Mouse (Mus musculus) lung, postnatal 0 days (tissue): ENCODE measurements at regions not wholly inside any gene's neighbourhood (a gene's known extent, or its start where the extent isn't known, plus 50 kb on each side); places are given as distances from the start of the nearest gene placed in this dataset.
A peak's percentile ranks its signal among the peaks of the same experiment; 100 is the strongest.

Experiments used
- ATAC-seq: fragments of 200-750 bp; cut with Nextera tagmentation; 2 replicates; pipeline ENCODE4 v1.8.0; 2017; ENCODE audit warnings: moderate library complexity
- DNase-seq: peaks from one replicate; pipeline ENCODE4 v3.0.0-alpha.2; 2016; ENCODE audit warnings: low spot score
- H3K27ac ChIP-seq: fragments of 300-500 bp; sonication (generic); 2 replicates; pipeline ENCODE4 v1.5.1; 2014; ENCODE audit warnings: antibody characterized with exemption, mild to moderate bottlenecking, low read length, mixed read lengths
- H3K27me3 ChIP-seq: fragments of 300-500 bp; sonication (generic); replicated peaks from 2 replicates; pipeline ENCODE4 v1.6.1; 2014; ENCODE audit warnings: low read length, mixed read lengths; ENCODE audit not compliant: insufficient read depth
- H3K36me3 ChIP-seq: fragments of 300-500 bp; sonication (generic); 2 replicates; pipeline ENCODE4 v1.6.1; 2014; ENCODE audit warnings: low read length, mixed read lengths; ENCODE audit not compliant: insufficient read depth
- H3K4me1 ChIP-seq: fragments of 300-500 bp; sonication (generic); 2 replicates; pipeline ENCODE4 v1.6.1; 2014; ENCODE audit warnings: antibody characterized with exemption, low read depth, low read length, mixed read lengths; ENCODE audit not compliant: insufficient read depth
- H3K4me2 ChIP-seq: fragments of 300-500 bp; sonication (generic); replicated peaks from 2 replicates; pipeline ENCODE4 v1.6.1; 2014; ENCODE audit warnings: low read depth, mild to moderate bottlenecking, low read length, moderate library complexity, mixed read lengths
- H3K4me3 ChIP-seq: fragments of 300-500 bp; sonication (generic); 2 replicates; pipeline ENCODE4 v1.5.1; 2014; ENCODE audit warnings: low read depth, low read length
- H3K9ac ChIP-seq: fragments of 300-500 bp; sonication (generic); replicated peaks from 2 replicates; pipeline ENCODE4 v1.6.1; 2014; ENCODE audit warnings: low read depth, mild to moderate bottlenecking
- H3K9me3 ChIP-seq: fragments of 300-500 bp; sonication (generic); 2 replicates; pipeline ENCODE4 v1.6.1; 2016; ENCODE audit warnings: low read length, mixed read lengths
- CTCF ChIP-seq: IDR thresholded peaks from 2 replicates; pipeline ENCODE4 v1.5.1; 2016; ENCODE audit warnings: antibody characterized with exemption, mild to moderate bottlenecking
- EP300 ChIP-seq: IDR thresholded peaks from 2 replicates; pipeline ENCODE4 v1.6.1; 2016; ENCODE audit warnings: antibody characterized with exemption, mild to moderate bottlenecking, control low read depth
- WGBS: fragments of 180-500 bp; shearing (Covaris S2); extraction: QIAGEN DNeasy Blood & Tissue Kit; methylation state at CpG from one replicate; pipeline ENCODE4 v1.1.7; 2014; 5-methylcytosine and 5-hydroxymethylcytosine counted together

DNA sequence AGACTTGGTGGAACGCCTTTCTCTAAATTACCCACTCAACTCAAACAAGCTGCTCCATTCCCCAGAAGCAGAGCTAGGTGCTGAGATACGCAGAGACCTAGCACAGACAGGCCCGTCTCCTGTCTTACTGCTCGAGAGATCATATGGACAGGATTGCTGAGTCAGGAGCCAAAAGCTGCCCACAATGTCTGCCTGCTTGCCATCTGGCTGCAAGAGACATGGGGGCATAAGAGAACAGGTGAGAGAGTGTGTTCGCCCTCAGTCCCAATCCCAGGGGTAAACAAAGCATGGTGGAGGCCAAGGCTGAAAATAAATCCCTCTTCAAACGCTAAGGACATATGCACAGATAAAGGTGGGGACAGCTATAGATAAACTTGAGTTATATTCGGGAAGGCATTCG is 234.0 kb upstream of the Ppargc1a start:
- 75% methylated on average over 8 of the region's 8 CpGs for WGBS
- Histone ChIP-seq H3K36me3 (no peaks in the 10 kb centered on the region), H3K4me1 (no peaks in the 10 kb centered on the region), H3K4me2 (no peak overlapping the region), H3K27me3 (no peaks in the 10 kb centered on the region), H3K9me3 (no peaks in the 10 kb centered on the region), H3K9ac (no peak overlapping the region), H3K4me3 (no peak overlapping the region), H3K27ac (no peak overlapping the region)
- ATAC-seq = no peak
- no peak for DNase-seq
- no peak for TF ChIP-seq CTCF
- no peak for TF ChIP-seq EP300

DNA sequence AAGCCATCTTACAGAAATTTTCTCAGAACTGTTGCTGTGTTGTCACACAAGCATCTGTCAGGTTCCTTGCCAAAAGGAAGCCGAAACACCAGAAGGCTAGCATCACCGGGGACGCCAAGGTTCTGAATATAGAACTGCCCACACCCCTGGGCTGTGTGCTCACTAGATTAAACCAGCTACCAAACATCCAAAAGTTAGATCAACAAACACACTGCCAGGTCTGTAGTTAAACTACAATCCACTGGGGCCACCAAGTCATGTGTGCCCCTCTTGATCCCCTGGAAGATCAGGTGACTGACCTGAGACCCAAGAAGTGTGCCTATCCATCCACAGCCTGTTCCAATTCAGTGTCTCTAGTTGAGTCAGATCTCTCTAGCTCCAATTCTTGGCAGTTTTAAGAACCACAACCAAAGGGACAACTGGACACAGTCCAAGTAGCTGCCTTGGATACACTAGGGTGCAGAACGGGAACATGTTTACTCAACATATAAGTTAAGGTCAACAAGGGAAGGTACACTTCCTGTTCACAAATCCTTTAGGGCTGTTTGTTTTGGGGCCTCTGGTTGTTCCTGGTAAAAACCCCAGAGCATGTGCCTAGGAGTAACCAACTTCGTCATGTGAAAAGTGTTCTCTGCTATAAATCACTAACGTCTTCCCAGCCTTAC is 232.0 kb upstream of the Ppargc1a start:
- ATAC-seq (peak; percentile 48; the same call in 1 of the 2 replicates), DNase-seq (peak; percentile 48)
- no peak overlapping the region for H3K4me3 ChIP-seq
- H3K4me2 ChIP-seq = no peak overlapping the region
- no peak overlapping the region for H3K9ac ChIP-seq
- H3K36me3 ChIP-seq = no peaks in the 10 kb centered on the region
- WGBS = 48% methylated on average over 6 of the region's 6 CpGs
- no peaks in the 10 kb centered on the region for H3K9me3 ChIP-seq
- TF ChIP-seq EP300 (no peak), CTCF (no peak)
- no peaks in the 10 kb centered on the region for H3K4me1 ChIP-seq
- no peaks in the 10 kb centered on the region for H3K27me3 ChIP-seq
- no peak overlapping the region for H3K27ac ChIP-seq

DNA sequence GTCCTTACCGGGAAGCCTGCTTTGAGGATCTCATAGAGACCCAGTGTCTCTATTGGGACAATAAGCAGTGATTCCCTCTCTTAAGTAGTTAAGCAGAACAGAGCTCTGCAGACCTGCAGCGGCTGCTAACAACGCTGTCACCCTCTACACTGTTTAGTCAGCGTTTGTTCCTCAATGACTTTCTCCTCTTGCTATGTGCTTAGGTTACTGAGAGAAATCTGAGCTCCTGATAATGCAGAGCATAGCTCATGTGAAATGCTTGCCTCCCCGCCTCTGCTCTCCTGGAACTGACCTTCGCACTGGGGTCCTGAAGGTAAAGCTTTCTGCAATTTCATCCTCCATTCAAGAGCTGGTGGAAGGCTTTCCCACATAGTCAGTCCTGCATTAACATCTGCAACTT is 226.6 kb upstream of the Ppargc1a start:
- no peaks in the 10 kb centered on the region for H3K36me3 ChIP-seq
- ATAC-seq (no peak), DNase-seq (no peak)
- H3K27ac ChIP-seq = no peak overlapping the region
- no peak overlapping the region for H3K9ac ChIP-seq
- H3K27me3 ChIP-seq = no peaks in the 10 kb centered on the region
- H3K4me2 ChIP-seq = no peak overlapping the region
- no peak for TF ChIP-seq CTCF
- no peak for TF ChIP-seq EP300
- no peaks in the 10 kb centered on the region for H3K4me1 ChIP-seq
- 40% methylated on average over 6 of the region's 6 CpGs for WGBS
- no peak overlapping the region for H3K4me3 ChIP-seq
- no peaks in the 10 kb centered on the region for H3K9me3 ChIP-seq

DNA sequence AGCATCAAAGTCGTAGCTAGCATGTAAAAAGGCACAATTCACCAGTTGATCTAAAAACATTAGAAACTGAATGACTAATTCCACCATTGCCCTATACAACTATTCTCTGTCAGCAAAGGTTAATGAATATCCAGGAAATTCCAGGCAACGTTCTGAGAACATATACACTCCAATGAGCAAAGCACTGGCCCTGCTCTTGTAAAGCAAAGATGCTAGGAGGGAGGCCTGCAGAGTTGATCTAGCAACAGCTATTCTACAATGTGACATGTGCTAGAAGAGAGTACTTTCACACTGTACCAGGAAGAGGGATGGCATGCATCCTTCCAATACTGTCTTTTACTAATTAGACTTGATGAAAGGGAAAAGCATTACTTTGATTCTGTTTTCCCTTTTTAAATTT is 225.4 kb upstream of the Ppargc1a start:
- no peaks in the 10 kb centered on the region for H3K27me3 ChIP-seq
- ATAC-seq (no peak), DNase-seq (no peak)
- no peak overlapping the region for H3K4me3 ChIP-seq
- no peak overlapping the region for H3K27ac ChIP-seq
- H3K4me1 ChIP-seq = no peaks in the 10 kb centered on the region
- no peak overlapping the region for H3K9ac ChIP-seq
- TF ChIP-seq CTCF = no peak
- TF ChIP-seq EP300 = no peak
- no peaks in the 10 kb centered on the region for H3K36me3 ChIP-seq
- no peaks in the 10 kb centered on the region for H3K9me3 ChIP-seq
- 43% methylated on average over 2 of the region's 2 CpGs for WGBS
- no peak overlapping the region for H3K4me2 ChIP-seq

DNA sequence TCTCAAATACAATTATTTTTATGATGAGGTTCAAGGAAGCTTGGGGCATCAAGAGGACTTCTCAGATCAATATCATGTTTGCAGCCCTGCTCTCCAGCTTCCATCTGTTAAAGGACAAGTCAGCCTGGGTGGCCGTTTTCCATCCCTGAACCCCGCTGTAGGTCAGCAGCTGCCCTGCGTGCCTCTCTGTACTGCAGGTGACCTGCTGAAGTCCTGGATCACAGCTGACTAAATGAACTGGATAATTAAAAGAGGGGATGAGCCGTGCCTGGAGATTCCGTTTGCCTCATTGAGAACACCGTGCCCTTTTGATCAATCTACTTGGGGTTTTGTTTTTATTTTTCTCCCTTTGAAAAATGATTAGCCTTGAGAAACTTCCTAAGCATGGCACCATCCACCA is 221.2 kb upstream of the Ppargc1a start:
- no peak overlapping the region for H3K9ac ChIP-seq
- no peaks in the 10 kb centered on the region for H3K27me3 ChIP-seq
- H3K4me3 ChIP-seq = no peak overlapping the region
- H3K4me1 ChIP-seq = no peaks in the 10 kb centered on the region
- H3K27ac ChIP-seq = no peak overlapping the region
- 71% methylated on average over 6 of the region's 6 CpGs for WGBS
- ATAC-seq = no peak
- TF ChIP-seq EP300 (no peak), CTCF (no peak)
- DNase-seq = no peak
- no peak overlapping the region for H3K4me2 ChIP-seq
- H3K36me3 ChIP-seq = no peaks in the 10 kb centered on the region
- no peaks in the 10 kb centered on the region for H3K9me3 ChIP-seq

DNA sequence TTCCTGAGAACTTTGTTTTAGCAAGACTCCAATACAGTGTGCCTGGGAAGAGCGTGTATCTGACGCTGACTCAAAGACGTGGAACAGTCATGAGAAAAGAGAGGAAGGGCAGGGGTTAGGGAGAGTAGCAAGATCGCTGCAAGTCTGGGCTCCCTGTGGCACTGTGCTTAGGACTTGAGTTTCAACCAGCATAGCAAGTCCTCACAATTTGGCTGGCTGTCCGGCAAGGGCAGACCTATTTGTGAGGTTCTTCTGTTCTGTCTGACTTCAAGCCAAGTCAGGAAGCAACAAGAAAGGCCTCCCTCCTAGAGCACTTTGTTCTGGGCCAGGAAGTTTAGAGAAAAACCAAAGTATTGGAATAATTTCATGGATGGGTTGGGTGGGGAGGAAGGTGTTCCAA is 216.0 kb upstream of the Ppargc1a start:
- no peak overlapping the region for H3K27ac ChIP-seq
- no peak for TF ChIP-seq CTCF
- TF ChIP-seq EP300 = no peak
- 62% methylated on average over 5 of the region's 5 CpGs for WGBS
- no peaks in the 10 kb centered on the region for H3K27me3 ChIP-seq
- H3K4me1 ChIP-seq = no peaks in the 10 kb centered on the region
- DNase-seq (no peak), ATAC-seq (no peak)
- no peaks in the 10 kb centered on the region for H3K9me3 ChIP-seq
- no peak overlapping the region for H3K4me2 ChIP-seq
- H3K4me3 ChIP-seq = no peak overlapping the region
- H3K9ac ChIP-seq = no peak overlapping the region
- H3K36me3 ChIP-seq = no peaks in the 10 kb centered on the region

DNA sequence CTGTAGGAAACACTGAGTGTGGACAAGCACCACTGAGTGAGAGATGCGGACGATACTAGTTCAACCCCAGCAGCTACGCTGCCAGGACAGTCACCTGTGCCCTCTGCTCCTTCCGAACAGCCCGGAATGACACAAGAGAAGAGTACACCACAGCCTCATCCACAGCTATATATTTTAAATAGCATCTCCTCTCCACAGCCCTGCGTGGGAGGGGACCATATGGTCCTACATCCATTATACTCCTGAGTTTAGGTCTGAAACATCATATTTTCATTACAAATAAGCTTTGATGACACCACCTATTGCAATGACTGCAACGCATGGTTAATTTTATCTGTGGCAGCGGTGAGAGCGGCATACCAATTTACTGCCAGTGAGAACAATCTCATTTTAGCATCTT is 215.6 kb upstream of the Ppargc1a start:
- Histone ChIP-seq H3K27me3 (no peaks in the 10 kb centered on the region), H3K4me1 (no peaks in the 10 kb centered on the region), H3K9me3 (no peaks in the 10 kb centered on the region), H3K4me2 (no peak overlapping the region), H3K9ac (no peak overlapping the region), H3K36me3 (no peaks in the 10 kb centered on the region), H3K27ac (no peak overlapping the region), H3K4me3 (no peak overlapping the region)
- no peak for TF ChIP-seq EP300
- TF ChIP-seq CTCF = no peak
- 84% methylated on average over 9 of the region's 9 CpGs for WGBS
- no peak for DNase-seq
- no peak for ATAC-seq
